Mouse (Mus musculus): ENCODE measurements at regions not wholly inside any gene's neighbourhood (a gene's known extent, or its start where the extent isn't known, plus 50 kb on each side); places are given as distances from the start of the nearest gene placed in this dataset.
A peak's percentile ranks its signal among the peaks of the same experiment; 100 is the strongest.

GRCm38 (mm10) chr6:31323228-31324190 is 75.0 kb upstream of the Mkln1 start:
- TF ChIP-seq POLR2A (IDR thresholded peaks at IDR 0.05; ENCODE audit: extremely low read depth, insufficient read depth, low read length) (no peak), CTCF (IDR thresholded peaks at IDR 0.05; ENCODE audit: extremely low read depth, insufficient read depth, low read length) (no peak)
- peaks cover 15% of the 10 kb centered on the region for H3K4me1 ChIP-seq (ENCODE audit: control insufficient read depth, insufficient read depth, low read length)
- H3K27ac ChIP-seq (ENCODE audit: insufficient read depth, low read length) = peak overlapping the region; percentile 53; the same call in 1 of the 2 replicates
- H3K4me3 ChIP-seq (ENCODE audit: insufficient read depth, low read length) = no peak overlapping the region

- Histone ChIP-seq H3K4me1 (ENCODE audit: control insufficient read depth, insufficient read depth, low read length) (peaks cover 14% of the 10 kb centered on the region; the same call in 1 of the 2 replicates), H3K4me3 (ENCODE audit: insufficient read depth, low read length) (no peak overlapping the region), H3K27ac (ENCODE audit: insufficient read depth, low read length) (peak overlapping the region; percentile 53; the same call in 1 of the 2 replicates)
- TF ChIP-seq POLR2A (IDR thresholded peaks at IDR 0.05; ENCODE audit: extremely low read depth, insufficient read depth, low read length) (0 out of 2 replicates have a peak, but pooled peaks have one; percentile 36), CTCF (IDR thresholded peaks at IDR 0.05; ENCODE audit: extremely low read depth, insufficient read depth, low read length) (no peak)
These were observed 73.8 kb upstream of the Mkln1 start for GRCm38 (mm10) chr6:31324717-31325116.

GRCm38 (mm10) chr6:31325621-31326020 is 72.9 kb upstream of the Mkln1 start:
- Histone ChIP-seq H3K4me3 (ENCODE audit: insufficient read depth, low read length) (no peak overlapping the region), H3K27ac (ENCODE audit: insufficient read depth, low read length) (no peak overlapping the region), H3K4me1 (ENCODE audit: control insufficient read depth, insufficient read depth, low read length) (peaks cover 14% of the 10 kb centered on the region; the same call in 1 of the 2 replicates)
- no peak for TF ChIP-seq POLR2A (IDR thresholded peaks at IDR 0.05; ENCODE audit: extremely low read depth, insufficient read depth, low read length)

- H3K4me3 ChIP-seq (ENCODE audit: insufficient read depth, low read length) = no peak overlapping the region
These were observed 68.2 kb upstream of the Mkln1 start for GRCm38 (mm10) chr6:31330327-31330726.

GRCm38 (mm10) chr6:31330868-31331267 is 67.7 kb upstream of the Mkln1 start:
- H3K27ac ChIP-seq (ENCODE audit: insufficient read depth, low read length) = peak overlapping the region; percentile 5; the same call in 1 of the 2 replicates
- H3K4me3 ChIP-seq (ENCODE audit: insufficient read depth, low read length) = no peak overlapping the region
- peaks cover 4% of the 10 kb centered on the region; the same call in 1 of the 2 replicates for H3K4me1 ChIP-seq (ENCODE audit: control insufficient read depth, insufficient read depth, low read length)
- no peak for TF ChIP-seq POLR2A (IDR thresholded peaks at IDR 0.05; ENCODE audit: extremely low read depth, insufficient read depth, low read length)
- no peak for TF ChIP-seq CTCF (IDR thresholded peaks at IDR 0.05; ENCODE audit: extremely low read depth, insufficient read depth, low read length)

More at GRCm38 (mm10) chr6:31330327-31330726, 68.2 kb upstream of the Mkln1 start:
- no peak for TF ChIP-seq CTCF (IDR thresholded peaks at IDR 0.05; ENCODE audit: extremely low read depth, insufficient read depth, low read length)
- TF ChIP-seq POLR2A (IDR thresholded peaks at IDR 0.05; ENCODE audit: extremely low read depth, insufficient read depth, low read length) = no peak
- peaks cover 4% of the 10 kb centered on the region; the same call in 1 of the 2 replicates for H3K4me1 ChIP-seq (ENCODE audit: control insufficient read depth, insufficient read depth, low read length)
- H3K27ac ChIP-seq (ENCODE audit: insufficient read depth, low read length) = peak overlapping the region; percentile 5; the same call in 1 of the 2 replicates

GRCm38 (mm10) chr6:31332254-31332653 is 66.3 kb upstream of the Mkln1 start:
- H3K4me3 ChIP-seq (ENCODE audit: insufficient read depth, low read length) = no peak overlapping the region
- TF ChIP-seq CTCF (IDR thresholded peaks at IDR 0.05; ENCODE audit: extremely low read depth, insufficient read depth, low read length) (no peak), POLR2A (IDR thresholded peaks at IDR 0.05; ENCODE audit: extremely low read depth, insufficient read depth, low read length) (no peak)
- peaks cover 1% of the 10 kb centered on the region; the same call in 1 of the 2 replicates for H3K4me1 ChIP-seq (ENCODE audit: control insufficient read depth, insufficient read depth, low read length)
- no peak overlapping the region for H3K27ac ChIP-seq (ENCODE audit: insufficient read depth, low read length)

- TF ChIP-seq CTCF (IDR thresholded peaks at IDR 0.05; ENCODE audit: extremely low read depth, insufficient read depth, low read length) = no peak
- no peak for TF ChIP-seq POLR2A (IDR thresholded peaks at IDR 0.05; ENCODE audit: extremely low read depth, insufficient read depth, low read length)
- no peak overlapping the region for H3K27ac ChIP-seq (ENCODE audit: insufficient read depth, low read length)
- no peak overlapping the region for H3K4me3 ChIP-seq (ENCODE audit: insufficient read depth, low read length)
- peaks cover 1% of the 10 kb centered on the region; the same call in 1 of the 2 replicates for H3K4me1 ChIP-seq (ENCODE audit: control insufficient read depth, insufficient read depth, low read length)
These were observed 65.8 kb upstream of the Mkln1 start for GRCm38 (mm10) chr6:31332714-31333113.

GRCm38 (mm10) chr6:31333228-31333922 is 65.2 kb upstream of the Mkln1 start:
- H3K4me1 ChIP-seq (ENCODE audit: control insufficient read depth, insufficient read depth, low read length) = no peaks in the 10 kb centered on the region; the same call in 1 of the 2 replicates
- no peak overlapping the region for H3K27ac ChIP-seq (ENCODE audit: insufficient read depth, low read length)
- H3K4me3 ChIP-seq (ENCODE audit: insufficient read depth, low read length) = no peak overlapping the region
- TF ChIP-seq POLR2A (IDR thresholded peaks at IDR 0.05; ENCODE audit: extremely low read depth, insufficient read depth, low read length) = no peak
- no peak for TF ChIP-seq CTCF (IDR thresholded peaks at IDR 0.05; ENCODE audit: extremely low read depth, insufficient read depth, low read length)

- TF ChIP-seq CTCF (IDR thresholded peaks at IDR 0.05; ENCODE audit: extremely low read depth, insufficient read depth, low read length) (no peak), POLR2A (IDR thresholded peaks at IDR 0.05; ENCODE audit: extremely low read depth, insufficient read depth, low read length) (no peak)
- H3K4me3 ChIP-seq (ENCODE audit: insufficient read depth, low read length) = no peak overlapping the region
- H3K4me1 ChIP-seq (ENCODE audit: control insufficient read depth, insufficient read depth, low read length) = no peaks in the 10 kb centered on the region; the same call in 1 of the 2 replicates
- H3K27ac ChIP-seq (ENCODE audit: insufficient read depth, low read length) = no peak overlapping the region
These were observed 64.4 kb upstream of the Mkln1 start for GRCm38 (mm10) chr6:31334086-31334485.

Data from cortical plate, adult 2 months (tissue).